Mouse (Mus musculus) stomach, postnatal 0 days (tissue): ENCODE data around the gene Insl5. TPM values are rescaled to one million over a fixed set of nuclear protein-coding genes. Genes with fewer than 3 reads are reported as not detected.

Experiments used
- ATAC-seq: fragments of 200-750 bp; cut with Nextera tagmentation; 2 replicates; pipeline ENCODE4 v1.8.0; 2017; ENCODE audit not compliant: low FRiP score, low TSS enrichment
- DNase-seq: peaks from one replicate; pipeline ENCODE4 v3.0.0-alpha.2; 2016; ENCODE audit warnings: low spot score
- H3K27ac ChIP-seq: fragments of 300-500 bp; sonication (generic); replicated peaks from 2 replicates; pipeline ENCODE4 v1.5.1; 2014; ENCODE audit warnings: mild to moderate bottlenecking, control low read depth
- H3K27me3 ChIP-seq: fragments of 300-500 bp; sonication (generic); 2 replicates; pipeline ENCODE4 v1.6.1; 2014; ENCODE audit warnings: low read length; ENCODE audit not compliant: control insufficient read depth, insufficient read depth
- H3K36me3 ChIP-seq: fragments of 300-500 bp; sonication (generic); 2 replicates; pipeline ENCODE4 v1.6.1; 2014; ENCODE audit warnings: low read length, mixed read lengths; ENCODE audit not compliant: control insufficient read depth, insufficient read depth
- H3K4me1 ChIP-seq: fragments of 300-500 bp; sonication (generic); replicated peaks from 2 replicates; pipeline ENCODE4 v1.6.1; 2014; ENCODE audit warnings: antibody characterized with exemption; ENCODE audit not compliant: control insufficient read depth, insufficient read depth
- H3K4me2 ChIP-seq: fragments of 300-500 bp; sonication (generic); replicated peaks from 2 replicates; pipeline ENCODE4 v1.6.1; 2014; ENCODE audit warnings: low read depth, mild to moderate bottlenecking, control low read depth, moderate library complexity
- H3K4me3 ChIP-seq: fragments of 300-500 bp; sonication (generic); 2 replicates; pipeline ENCODE4 v1.5.1; 2014; ENCODE audit warnings: low read depth, low read length, control low read depth
- H3K9ac ChIP-seq: fragments of 300-500 bp; sonication (generic); 2 replicates; pipeline ENCODE4 v1.6.1; 2014; ENCODE audit warnings: mild to moderate bottlenecking, low read length, control low read depth, mixed read lengths
- H3K9me3 ChIP-seq: fragments of 300-500 bp; sonication (generic); 2 replicates; pipeline ENCODE4 v1.6.1; 2016; ENCODE audit warnings: low read length; ENCODE audit not compliant: control insufficient read depth
- CTCF ChIP-seq: IDR thresholded peaks from 2 replicates; pipeline ENCODE4 v1.5.1; 2016; ENCODE audit warnings: antibody characterized with exemption, low read depth, mild to moderate bottlenecking, moderate library complexity
- EP300 ChIP-seq: optimal IDR thresholded peaks from 2 replicates; pipeline ENCODE3; 2016; ENCODE audit warnings: antibody characterized with exemption
- WGBS: fragments of 180-500 bp; shearing (Covaris S2); extraction: QIAGEN DNeasy Blood & Tissue Kit; methylation state at CpG from one replicate; pipeline ENCODE4 v1.1.7; 2014; 5-methylcytosine and 5-hydroxymethylcytosine counted together
- polyA plus RNA-seq: library from polyadenylated mRNA; unstranded; fragments of >200 nt; fragmentation: Nextera tagmentation; extraction: Ambion mirVana; gene quantifications from 2 replicates; pipeline ENCODE4 v1.2.1, GENCODE M21; 2015

Insl5 gene
- polyA plus RNA-seq, 1 experiment from 2014 or later: not detected

GRCm38 (mm10) chr4:102978440-102978839 is 48.2 kb downstream of the Insl5 start, which contains the start of gene Tctex1d1:
TSS of gene Tctex1d1 (plus strand) at chr4:102978606.
- Histone ChIP-seq H3K36me3 (no peaks in the 10 kb centered on the region), H3K4me2 (peak within 1 kb of the TSS; percentile 46), H3K27me3 (no peaks in the 10 kb centered on the region), H3K9me3 (no peaks in the 10 kb centered on the region), H3K27ac (no peak within 1 kb of the TSS), H3K4me3 (peak within 1 kb of the TSS; percentile 18), H3K4me1 (no peaks in the 10 kb centered on the region), H3K9ac (0 out of 2 replicates have a peak within 1 kb of the TSS, but pooled peaks have one; percentile 18)
- DNase-seq (peak; percentile 19), ATAC-seq (peak; percentile 38; the same call in 1 of the 2 replicates)
- TF ChIP-seq EP300 (no peak), CTCF (no peak)
- WGBS: 9% methylated on average over 13 of the region's 13 CpGs

- TF ChIP-seq CTCF (no peak), EP300 (no peak)
- Histone ChIP-seq H3K9ac (no peak overlapping the region), H3K4me3 (no peak overlapping the region), H3K4me1 (no peaks in the 10 kb centered on the region), H3K9me3 (no peaks in the 10 kb centered on the region), H3K27ac (no peak overlapping the region), H3K27me3 (no peaks in the 10 kb centered on the region), H3K4me2 (peak overlapping the region; percentile 40), H3K36me3 (no peaks in the 10 kb centered on the region)
- no peak for DNase-seq
- ATAC-seq: no peak
- 11% methylated on average over 16 of the region's 16 CpGs for WGBS
Measured at GRCm38 (mm10) chr4:102977778-102978321, 48.8 kb downstream of the Insl5 start.

GRCm38 (mm10) chr4:102976290-102977275 is 50.1 kb downstream of the Insl5 start:
- Histone ChIP-seq H3K4me1 (no peaks in the 10 kb centered on the region), H3K27me3 (no peaks in the 10 kb centered on the region), H3K9me3 (no peaks in the 10 kb centered on the region), H3K36me3 (no peaks in the 10 kb centered on the region), H3K4me2 (no peak overlapping the region), H3K9ac (no peak overlapping the region), H3K4me3 (no peak overlapping the region), H3K27ac (no peak overlapping the region)
- ATAC-seq (no peak), DNase-seq (no peak)
- no peak for TF ChIP-seq CTCF
- no peak for TF ChIP-seq EP300
- 64% methylated on average over 12 of the region's 12 CpGs for WGBS

GRCm38 (mm10) chr4:102974172-102974571 is 52.5 kb downstream of the Insl5 start:
- H3K9me3 ChIP-seq: no peaks in the 10 kb centered on the region
- 61% methylated on average over 5 of the region's 5 CpGs for WGBS

GRCm38 (mm10) chr4:102972071-102972470 is 54.6 kb downstream of the Insl5 start:
- Histone ChIP-seq H3K4me1 (no peaks in the 10 kb centered on the region), H3K27me3 (no peaks in the 10 kb centered on the region), H3K9ac (no peak overlapping the region), H3K27ac (no peak overlapping the region), H3K4me3 (no peak overlapping the region), H3K9me3 (no peaks in the 10 kb centered on the region), H3K4me2 (no peak overlapping the region), H3K36me3 (no peaks in the 10 kb centered on the region)
- 63% methylated on average over 3 of the region's 3 CpGs for WGBS
- ATAC-seq (no peak), DNase-seq (no peak)
- TF ChIP-seq CTCF (no peak), EP300 (no peak)

More at GRCm38 (mm10) chr4:102974172-102974571, 52.5 kb downstream of the Insl5 start:
- no peak for TF ChIP-seq CTCF
- TF ChIP-seq EP300: no peak
- Histone ChIP-seq H3K4me3 (no peak overlapping the region), H3K36me3 (no peaks in the 10 kb centered on the region), H3K9ac (no peak overlapping the region), H3K27me3 (no peaks in the 10 kb centered on the region), H3K4me2 (no peak overlapping the region), H3K27ac (no peak overlapping the region), H3K4me1 (no peaks in the 10 kb centered on the region)
- no peak for ATAC-seq
- DNase-seq: no peak
